26 mouse cellular contexts compared by ENCODE assay signal in the genomic region with DNA sequence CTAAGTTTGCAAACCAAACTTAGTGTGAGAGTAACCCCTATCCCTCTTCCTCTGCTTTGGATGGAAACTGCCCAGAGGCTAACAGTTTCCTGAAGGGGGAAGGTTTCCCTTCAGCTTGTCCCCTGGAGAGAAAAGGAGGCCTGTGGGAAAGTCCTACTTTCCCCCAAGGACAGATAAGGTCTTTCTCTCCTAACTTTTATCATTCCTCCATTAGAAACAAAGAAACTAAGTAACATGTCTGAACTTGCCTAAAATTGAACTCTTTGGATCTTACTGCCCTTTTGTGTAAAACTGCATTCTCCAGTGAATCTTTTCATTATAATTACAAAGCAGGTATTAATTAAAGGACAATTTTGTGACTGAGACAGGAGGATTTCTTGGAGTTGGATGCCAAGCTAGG. TPM values are rescaled to one million over a fixed set of nuclear protein-coding genes. Genes with fewer than 3 reads are reported as not detected.
DNase-seq lines count a peak whose midpoint lies in the region; ATAC-seq and TF ChIP-seq lines count a peak whose summit lies in the region.
"Had no signal": no experiment of that assay in that cellular context is flagged by ENCODE, and none has a peak within 500 bp of the region (broad histone marks: within the 10 kb centered on the region; RNA-seq: fewer than 3 reads in every experiment).

No protein-coding gene starts in this region.

- in situ Hi-C loops in ES-E14 (cut with MboI; ENCODE audit: low sequenced_read_pairs in 2 of 2, unreplicated experiment in 2 of 2), result no loop called here

- H3K27ac ChIP-seq in kidney, embryonic 16.5 days (ENCODE audit: low read length), result no peak overlapping the region
- peak overlapping the region; percentile 70 for H3K27ac ChIP-seq in ES-E14 (ENCODE audit: insufficient read depth, low read depth, low read length, poor library complexity, severe bottlenecking)
- peak overlapping the region; percentile 7 for H3K27ac ChIP-seq in brown adipose tissue, adult 24 weeks (replicated peaks; ENCODE audit: low read depth, low read length)
- H3K27ac ChIP-seq: embryonic facial prominence, embryonic 12.5 days; embryonic facial prominence, embryonic 15.5 days; heart, embryonic 10.5 days; heart, embryonic 13.5 days; hindbrain, embryonic 10.5 days; hindbrain, embryonic 13.5 days; intestine, embryonic 15.5 days had no signal

- no peak overlapping the region for H3K4me2 ChIP-seq in kidney, embryonic 16.5 days (replicated peaks; ENCODE audit: low read depth, low read length)
- H3K4me2 ChIP-seq: embryonic facial prominence, embryonic 12.5 days; embryonic facial prominence, embryonic 15.5 days; heart, embryonic 13.5 days; hindbrain, embryonic 13.5 days; intestine, embryonic 15.5 days had no signal

- H3K9me3 ChIP-seq in kidney, embryonic 16.5 days (ENCODE audit: low read length), result no peaks in the 10 kb centered on the region
- no peaks in the 10 kb centered on the region for H3K9me3 ChIP-seq in ES-E14 (ENCODE audit: control insufficient read depth, insufficient read depth, low read depth, low read length)
- H3K9me3 ChIP-seq: embryonic facial prominence, embryonic 12.5 days; embryonic facial prominence, embryonic 15.5 days; heart, embryonic 10.5 days; heart, embryonic 13.5 days; hindbrain, embryonic 10.5 days; hindbrain, embryonic 13.5 days; intestine, embryonic 15.5 days had no signal

- H3K4me3 ChIP-seq in kidney, embryonic 16.5 days (ENCODE audit: low read length), result no peak overlapping the region
- no peak overlapping the region for H3K4me3 ChIP-seq in ES-E14 (ENCODE audit: insufficient read depth in 1 of 2, low read depth in 1 of 2, low read length in 2 of 2, poor library complexity in 1 of 2, severe bottlenecking in 1 of 2)
- H3K4me3 ChIP-seq in brown adipose tissue, adult 24 weeks (ENCODE audit: insufficient read depth, low read depth, low read length), result no peak overlapping the region
- H3K4me3 ChIP-seq: embryonic facial prominence, embryonic 12.5 days; embryonic facial prominence, embryonic 15.5 days; gastrocnemius, adult 2 months; heart, embryonic 10.5 days; heart, embryonic 13.5 days; hindbrain, embryonic 10.5 days; hindbrain, embryonic 13.5 days; intestine, embryonic 15.5 days had no signal

- intact Hi-C loops in heart, postnatal 36 days (cut with DNase I), result no loop called here

- no peaks in the 10 kb centered on the region for H3K36me3 ChIP-seq in kidney, embryonic 16.5 days (ENCODE audit: insufficient read depth, low read length)
- H3K36me3 ChIP-seq in ES-E14 (ENCODE audit: control insufficient read depth, insufficient read depth, low read length, poor library complexity, severe bottlenecking), result no peaks in the 10 kb centered on the region
- H3K36me3 ChIP-seq: embryonic facial prominence, embryonic 12.5 days; heart, embryonic 10.5 days; heart, embryonic 13.5 days; hindbrain, embryonic 10.5 days; intestine, embryonic 15.5 days had no signal

- H3K9ac ChIP-seq in kidney, embryonic 16.5 days (replicated peaks; ENCODE audit: low read length), result 0 out of 2 replicates have a peak overlapping the region, but pooled peaks have one; percentile 35
- no peak overlapping the region for H3K9ac ChIP-seq in ES-E14 (ENCODE audit: insufficient read depth, low read depth, low read length, poor library complexity, severe bottlenecking)
- H3K9ac ChIP-seq: embryonic facial prominence, embryonic 12.5 days; embryonic facial prominence, embryonic 15.5 days; forebrain, postnatal 0 days; heart, embryonic 13.5 days; hindbrain, embryonic 13.5 days; intestine, embryonic 15.5 days had no signal

- peaks cover 8% of the 10 kb centered on the region; the same call in 1 of the 2 replicates for H3K4me1 ChIP-seq in kidney, embryonic 16.5 days (ENCODE audit: insufficient read depth, low read length)
- H3K4me1 ChIP-seq in ES-E14 (ENCODE audit: control insufficient read depth in 2 of 2, insufficient read depth in 2 of 2, low read length in 2 of 2, poor library complexity in 1 of 2), result peaks cover 0 to 11% of the 10 kb centered on the region in 2 experiments; a peak in 2 of 4 replicates
- peaks cover 19% of the 10 kb centered on the region for H3K4me1 ChIP-seq in brown adipose tissue, adult 24 weeks (ENCODE audit: control insufficient read depth, insufficient read depth, insufficient read length, low read length)
- H3K4me1 ChIP-seq: embryonic facial prominence, embryonic 12.5 days; hindbrain, embryonic 10.5 days had no signal

- peak; percentile 73 for DNase-seq in heart, adult 11 months
- no peak for DNase-seq in heart, postnatal 36 days
- no peak for DNase-seq in kidney, postnatal 10 days
- peak; percentile 55 for DNase-seq in ES-E14 (ENCODE audit: low read depth, low spot score)
- no peak for DNase-seq in urinary bladder, adult 18-20 months (ENCODE audit: low spot score in 2 of 2)
- DNase-seq in thymus, postnatal 4 days, result no peak
- DNase-seq: adrenal gland, adult 8-10 months; adrenal gland, postnatal 25 days; cerebellum, adult 18-20 months; cerebellum, adult 9-10 months; cerebellum, postnatal 25 days; forebrain, postnatal 0 days; gastrocnemius, adult 2 months; gastrocnemius, postnatal 14 days; heart, adult 18-20 months had no signal

- no peaks in the 10 kb centered on the region for H3K27me3 ChIP-seq in kidney, embryonic 16.5 days (ENCODE audit: insufficient read depth, low read length)
- H3K27me3 ChIP-seq: embryonic facial prominence, embryonic 12.5 days; embryonic facial prominence, embryonic 15.5 days; heart, embryonic 13.5 days; hindbrain, embryonic 13.5 days; intestine, embryonic 15.5 days had no signal

- ATAC-seq in kidney, embryonic 16.5 days (ENCODE audit: low FRiP score, low TSS enrichment), result no peak
- ATAC-seq: forebrain, embryonic 14.5 days; forebrain, postnatal 0 days; hindbrain, embryonic 16.5 days; intestine, embryonic 15.5 days had no signal

TF ChIP-seq in ES-E14, 5 proteins besides CTCF, POLR2A, EP300 and RAD21:
- TF ChIP-seq CHD2 (IDR thresholded peaks at IDR 0.05; ENCODE audit: low read depth, low read length), result 0 out of 2 replicates have a peak, but pooled peaks have one; percentile 14
- no peak for TF ChIP-seq MAFK (IDR thresholded peaks at IDR 0.05; ENCODE audit: insufficient read depth, low read depth, low read length)

RNA-seq across cellular contexts. Expression of gene Arpp19, which starts 39.4 kb away (rescaled TPM):
- 100 to 1,000 TPM; 169 to 182 TPM for total RNA-seq in heart, postnatal 36 days (2021)
- polyA plus RNA-seq in kidney, embryonic 16.5 days (2015; fragmentation: Nextera tagmentation; extraction: Ambion mirVana), result 257 TPM in 2 replicates
- 116 and 192 TPM in 2 replicates for total RNA-seq in ES-E14 (2012; rRNA removed)
- polyA plus RNA-seq in brown adipose tissue, adult 24 weeks (2012; ENCODE audit: insufficient read depth, insufficient read length, missing spikeins), result 221 and 237 TPM in 2 replicates

RNA-seq across cellular contexts. Expression of gene Fam214a, which starts 45.3 kb away (rescaled TPM):
- 10 to 100 TPM; 37.3 to 39.8 TPM for total RNA-seq in heart, postnatal 36 days (2021)
- polyA plus RNA-seq in kidney, embryonic 16.5 days (2015; fragmentation: Nextera tagmentation; extraction: Ambion mirVana), result 13.1 and 13.6 TPM in 2 replicates
- 4.9 and 5.2 TPM in 2 replicates for total RNA-seq in ES-E14 (2012; rRNA removed)
- polyA plus RNA-seq in brown adipose tissue, adult 24 weeks (2012; ENCODE audit: insufficient read depth, insufficient read length, missing spikeins), result 29.9 and 41.0 TPM in 2 replicates

Comparison
In these comparisons a context has a peak if more than half of its experiments do, and no peak if none do; other contexts are left out.
1. DNase-seq: peak in heart, adult 11 months (single experiment) and ES-E14 (single experiment); none in heart, postnatal 36 days (0 of 2), kidney, postnatal 10 days (single experiment), urinary bladder, adult 18-20 months (0 of 2) and thymus, postnatal 4 days (single experiment).